Mouse (Mus musculus) testis, adult 2 months (tissue): ENCODE measurements around the gene Adra2b.

Source experiments
- CTCF ChIP-seq: fragments of 200-500 bp; IDR thresholded peaks from 2 replicates; pipeline ENCODE4 v1.5.1; 2012; ENCODE audit warnings: low read depth, mild to moderate bottlenecking, inconsistent platforms, low read length, moderate library complexity; ENCODE audit not compliant: control insufficient read depth, insufficient read depth, insufficient replicate concordance
- POLR2A ChIP-seq: fragments of 200-500 bp; IDR thresholded peaks from 2 replicates; pipeline ENCODE4 v1.6.1; 2012; ENCODE audit warnings: low read depth, mild to moderate bottlenecking, inconsistent platforms, low read length, moderate library complexity; ENCODE audit not compliant: control insufficient read depth

- TF ChIP-seq CTCF (no peak), POLR2A (no peak)
Measured at GRCm38 (mm10) chr2:127328090-127328851, 34.7 kb upstream of the Adra2b start.
